Mouse (Mus musculus) embryonic fibroblast, embryonic 13.5 days (primary cell): ENCODE results near the gene Dennd2c. TPM values are rescaled to one million over a fixed set of nuclear protein-coding genes. Genes with fewer than 3 reads are reported as not detected.

Experiments used
- H3K27ac ChIP-seq: 2 replicates; pipeline ENCODE4 v1.5.1; 2012; ENCODE audit warnings: low read length, control low read depth, inconsistent platforms; ENCODE audit not compliant: insufficient read depth
- H3K4me1 ChIP-seq: 2 replicates; pipeline ENCODE4 v1.6.1; 2011; ENCODE audit warnings: low read length; ENCODE audit not compliant: control insufficient read depth, insufficient read depth
- H3K4me3 ChIP-seq: 2 replicates; pipeline ENCODE4 v1.5.1; 2011; ENCODE audit warnings: mild to moderate bottlenecking, control low read depth, low read length; ENCODE audit not compliant: insufficient read depth
- CTCF ChIP-seq: IDR thresholded peaks from 2 replicates; pipeline ENCODE4 v1.5.1; 2011; ENCODE audit warnings: mild to moderate bottlenecking, control low read depth, low read length, moderate library complexity, borderline replicate concordance; ENCODE audit not compliant: insufficient read depth
- POLR2A ChIP-seq: IDR thresholded peaks from 2 replicates; pipeline ENCODE4 v1.6.1; 2011; ENCODE audit warnings: low read depth, mild to moderate bottlenecking, control low read depth, low read length, moderate library complexity
- polyA plus RNA-seq: library from polyadenylated mRNA; stranded (reverse); fragments of >200 nt; gene quantifications from 2 replicates; pipeline ENCODE4 v1.2.4, GENCODE M21; 2011; ENCODE audit warnings: low read depth; ENCODE audit not compliant: missing spikeins, insufficient read length

Dennd2c gene
- polyA plus RNA-seq = 4.8 and 5.3 TPM in 2 replicates

- H3K27ac ChIP-seq = 0 out of 2 replicates have a peak within 1 kb of the TSS, but pooled peaks have one; percentile 2
- TF ChIP-seq POLR2A (peak; percentile 87), CTCF (no peak)
These were observed at the start of gene Dennd2c for GRCm38 (mm10) chr3:103102454-103103390. Gene Dennd2c, plus strand, starts transcription at chr3:103102604.

DNA sequence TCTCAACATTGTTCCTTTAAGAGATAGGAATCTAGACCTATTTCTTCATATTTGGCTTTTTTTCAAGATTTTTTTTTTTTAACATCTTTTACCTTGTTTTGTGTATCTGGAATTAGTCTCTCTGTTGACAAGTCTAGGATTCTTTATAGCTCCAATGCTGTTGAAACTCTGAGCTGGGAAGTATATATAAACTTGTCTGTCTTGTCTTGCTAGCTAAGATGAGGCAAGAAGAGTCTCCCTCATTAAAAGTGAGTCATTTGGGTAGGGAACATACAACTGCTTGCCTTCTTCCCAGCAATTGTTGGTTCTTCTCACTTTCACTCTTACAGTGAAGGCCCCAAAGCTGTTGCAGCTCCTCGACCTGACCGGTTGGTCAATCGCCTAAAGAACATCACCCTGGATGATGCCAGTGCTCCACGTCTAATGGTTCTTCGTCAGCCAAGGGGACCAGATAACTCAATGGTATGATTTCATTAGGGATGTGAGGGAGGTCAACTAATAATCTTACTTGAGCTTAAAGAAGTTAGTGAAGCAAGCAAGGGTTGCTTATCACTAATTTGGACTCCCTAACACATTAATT, 46.3 kb upstream of the Dennd2c start:
- no peak overlapping the region for H3K4me3 ChIP-seq
- no peak overlapping the region for H3K27ac ChIP-seq
- H3K4me1 ChIP-seq = no peaks in the 10 kb centered on the region
- TF ChIP-seq CTCF (no peak), POLR2A (no peak)

More at GRCm38 (mm10) chr3:103102454-103103390, at the start of gene Dennd2c:
- peak within 1 kb of the TSS; percentile 66 for H3K4me3 ChIP-seq
- H3K4me1 ChIP-seq = no peaks in the 10 kb centered on the region

GRCm38 (mm10) chr3:103057752-103058151, 44.7 kb upstream of the Dennd2c start:
- H3K27ac ChIP-seq = peak overlapping the region; percentile 60
- H3K4me1 ChIP-seq = no peaks in the 10 kb centered on the region
- H3K4me3 ChIP-seq = no peak overlapping the region
- TF ChIP-seq CTCF = no peak
- no peak for TF ChIP-seq POLR2A

GRCm38 (mm10) chr3:103058207-103059157, 43.9 kb upstream of the Dennd2c start, which contains the start of gene Nras:
Gene Nras, plus strand, starts transcription at chr3:103058285.
- peak within 1 kb of the TSS; percentile 98 for H3K27ac ChIP-seq
- no peak; the same call in 1 of the 2 replicates for TF ChIP-seq POLR2A
- TF ChIP-seq CTCF = no peak
- peak within 1 kb of the TSS; percentile 70 for H3K4me3 ChIP-seq
- no peaks in the 10 kb centered on the region for H3K4me1 ChIP-seq

- no peak overlapping the region for H3K27ac ChIP-seq
- no peak overlapping the region for H3K4me3 ChIP-seq
- H3K4me1 ChIP-seq = no peaks in the 10 kb centered on the region
- TF ChIP-seq CTCF = no peak
- no peak for TF ChIP-seq POLR2A
These were observed 35.5 kb upstream of the Dennd2c start for GRCm38 (mm10) chr3:103066927-103067326.

DNA sequence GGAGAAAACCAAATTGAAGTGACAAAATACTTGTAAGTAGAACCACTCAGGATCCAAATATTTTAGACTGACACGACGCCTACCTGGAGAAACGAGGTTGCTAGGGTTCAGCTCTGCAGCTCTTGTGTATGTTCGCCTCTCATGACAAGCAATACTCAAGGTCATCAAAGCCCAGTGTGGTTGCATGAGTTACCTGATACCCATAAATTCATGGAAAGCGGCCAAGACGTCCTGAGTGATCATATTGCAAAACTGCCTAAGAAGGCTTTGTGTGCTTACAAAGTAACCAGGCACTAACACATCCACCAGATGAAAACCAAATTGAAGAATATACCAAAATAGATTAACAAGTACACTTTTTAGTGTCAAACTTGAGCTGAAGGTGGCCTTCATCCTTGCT, 33.4 kb upstream of the Dennd2c start:
- Histone ChIP-seq H3K4me3 (no peak overlapping the region), H3K27ac (no peak overlapping the region), H3K4me1 (no peaks in the 10 kb centered on the region)
- TF ChIP-seq POLR2A (0 out of 2 replicates have a peak, but pooled peaks have one; percentile 8), CTCF (no peak)

DNA sequence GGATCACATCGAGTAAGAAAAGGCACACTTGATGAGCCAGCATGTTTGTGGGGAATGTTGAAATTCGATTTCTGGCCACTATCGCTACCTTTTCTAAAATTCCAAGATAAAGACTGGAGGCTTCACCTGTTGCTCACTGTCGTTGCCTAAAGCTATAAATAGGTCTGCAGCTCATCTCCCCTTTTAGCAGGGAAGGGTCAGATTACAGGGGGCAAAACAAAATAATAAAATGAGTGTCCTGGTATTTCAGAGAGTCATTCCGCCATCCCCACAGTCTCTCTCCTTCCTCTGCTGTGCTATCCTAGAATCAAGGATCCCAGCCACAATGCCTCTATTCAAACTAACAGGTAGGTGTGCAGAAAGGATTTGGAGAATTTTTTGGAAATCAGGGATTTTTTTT, 28.6 kb upstream of the Dennd2c start, which contains the start of gene Ampd1:
Gene Ampd1, plus strand, starts transcription at position 244 of the 400 bp plus-strand sequence.
- TF ChIP-seq CTCF (no peak), POLR2A (no peak)

GRCm38 (mm10) chr3:103075871-103076270, 26.5 kb upstream of the Dennd2c start:
- no peaks in the 10 kb centered on the region for H3K4me1 ChIP-seq
- TF ChIP-seq CTCF (no peak), POLR2A (no peak)
- H3K4me3 ChIP-seq = no peak overlapping the region
- H3K27ac ChIP-seq = no peak overlapping the region

More for the DNA sequence above, 28.6 kb upstream of the Dennd2c start, which contains the start of gene Ampd1:
- Histone ChIP-seq H3K4me1 (no peaks in the 10 kb centered on the region), H3K4me3 (no peak within 1 kb of the TSS), H3K27ac (no peak within 1 kb of the TSS)

GRCm38 (mm10) chr3:103076476-103076875, 25.9 kb upstream of the Dennd2c start:
- no peak overlapping the region for H3K27ac ChIP-seq
- TF ChIP-seq POLR2A (no peak), CTCF (no peak)
- H3K4me1 ChIP-seq = no peaks in the 10 kb centered on the region
- no peak overlapping the region for H3K4me3 ChIP-seq
